Mouse (Mus musculus) v-Abl transformed pro-B cells (cell line): Measurements from ENCODE around the gene Ecpas.

Experiments used
- in situ Hi-C, 2 experiments: fragments of 400-800 bp; cut with MboI; formaldehyde crosslinking; loops; one replicate each; pipeline ENCODE4 v1.15.1; 2025; ENCODE audit not compliant: unreplicated experiment in 2 of 2

Ecpas gene

DNA sequence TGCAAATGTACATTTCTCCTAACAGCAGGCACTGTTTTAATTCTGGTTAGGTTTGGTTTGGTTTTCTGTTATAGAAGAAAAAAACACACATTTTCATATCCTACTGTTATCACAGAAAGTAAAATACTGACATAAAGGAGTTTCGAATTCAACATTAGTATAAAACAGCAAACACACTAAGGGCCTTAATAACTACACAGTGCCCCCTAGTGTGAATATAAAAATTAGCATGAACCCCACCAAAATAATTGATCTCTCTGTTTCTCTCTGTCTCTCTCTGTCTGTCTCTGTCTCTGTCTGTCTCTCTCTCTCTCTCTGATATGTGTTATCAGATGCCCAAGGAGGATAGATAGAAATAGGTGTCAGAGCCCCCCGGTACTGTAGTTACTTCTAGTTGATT, 163.0 kb downstream of the Ecpas start:
- in situ Hi-C loops: loop anchor here (5.0 to 25.0 kb wide), 8 partner anchors 87 to 837 kb away; partner anchors contain the start of genes D630039A03Rik (in 1 of the 2) and Lpar1 (in 1 of the 2)

DNA sequence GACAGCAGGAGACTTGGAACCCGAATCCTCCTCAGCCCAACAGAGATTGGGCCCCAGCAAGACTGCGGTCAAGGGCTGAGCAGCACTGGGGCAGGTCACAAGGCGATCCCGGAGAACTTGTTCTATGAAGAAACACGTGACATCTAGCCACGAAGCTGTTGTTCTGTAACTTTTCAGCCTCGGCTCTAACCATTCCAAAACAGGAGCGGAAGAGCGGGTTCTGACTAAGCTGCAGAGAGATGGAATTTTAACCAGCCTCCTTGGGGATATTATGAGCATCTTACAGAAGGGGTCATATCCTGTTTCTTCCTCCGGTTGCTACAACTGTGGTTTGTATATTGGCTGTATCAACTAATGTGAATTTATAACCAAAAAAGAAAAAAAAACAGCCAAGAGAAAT, 163.4 kb downstream of the Ecpas start:
- in situ Hi-C loops: loop anchor here (5.0 to 25.0 kb wide), 8 partner anchors 87 to 837 kb away; partner anchors contain the start of genes D630039A03Rik (in 1 of the 2) and Lpar1 (in 1 of the 2)
